Mouse (Mus musculus) left cerebral cortex, postnatal 4 days (tissue): ENCODE measurements around the gene Acot7. TPM values are rescaled to one million over a fixed set of nuclear protein-coding genes. Genes with fewer than 3 reads are reported as not detected.

Experiments
- DNase-seq: peaks from one replicate; pipeline ENCODE4 v3.0.0-alpha.2; 2022
- intact Hi-C: fragments of 180-260 bp; cut with DNase I; formaldehyde crosslinking; loops from one replicate; pipeline ENCODE4 v1.15.1; 2025
- total RNA-seq, 2 experiments: library from RNA; stranded (reverse); gene quantifications; 2 replicates each; pipeline ENCODE4 v1.2.3; 2021

Acot7 gene
- total RNA-seq, 2 experiments from 2014 or later = 349 to 380 TPM

DNA sequence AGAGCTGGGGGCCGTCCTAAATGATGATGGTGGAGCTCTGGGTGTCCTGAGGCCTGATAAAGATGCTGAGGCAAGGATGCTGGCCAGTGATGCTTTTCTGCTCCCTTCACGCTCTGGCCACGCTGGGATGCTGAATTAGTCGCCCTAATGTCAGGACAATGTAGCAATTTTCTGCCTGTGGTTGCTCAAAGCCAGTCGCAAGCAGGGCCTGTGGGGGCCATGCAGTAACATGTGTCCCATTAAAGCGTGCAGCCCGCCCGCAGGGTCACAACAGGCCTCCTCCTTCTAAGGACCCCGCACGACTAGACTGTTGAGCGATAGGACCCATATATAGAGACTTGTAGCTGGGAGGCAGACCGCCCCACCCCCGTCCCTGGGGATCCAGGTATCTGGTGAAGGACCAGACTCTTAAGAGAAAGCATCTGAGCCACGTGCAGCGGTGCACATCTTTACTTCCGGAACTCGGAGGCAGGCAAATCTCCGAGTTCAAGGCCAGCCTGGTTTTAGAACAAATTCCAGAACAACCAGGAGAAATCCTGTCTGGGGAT is 110.5 kb downstream of the Acot7 start:
- DNase-seq = no peak
- intact Hi-C loops = loop anchor here (5.0 kb wide), 1 partner anchor 111 kb away; the partner anchor contains the start of gene Acot7

DNA sequence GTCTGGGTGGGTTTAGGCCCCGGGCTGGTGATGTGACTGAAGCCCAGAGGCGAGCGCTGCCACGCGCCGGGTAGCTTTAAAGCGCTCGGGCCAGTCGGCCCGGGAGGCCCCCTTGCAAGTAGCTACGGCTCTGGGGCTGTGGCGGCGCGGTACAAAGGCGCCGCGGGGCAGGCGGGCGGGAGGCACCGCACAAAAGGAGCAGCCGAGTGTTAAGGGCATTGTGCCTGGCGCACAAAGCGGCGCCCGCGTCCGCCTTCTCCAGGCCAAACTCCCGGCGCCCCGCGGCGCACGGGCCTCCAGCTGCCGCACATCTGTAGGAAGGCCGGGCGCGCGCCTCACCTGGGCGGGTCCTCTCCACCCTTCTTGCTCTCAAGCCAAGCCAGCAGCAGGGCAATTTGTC is 112.5 kb downstream of the Acot7 start:
- no peak for DNase-seq
- intact Hi-C loops = no loop called here

DNA sequence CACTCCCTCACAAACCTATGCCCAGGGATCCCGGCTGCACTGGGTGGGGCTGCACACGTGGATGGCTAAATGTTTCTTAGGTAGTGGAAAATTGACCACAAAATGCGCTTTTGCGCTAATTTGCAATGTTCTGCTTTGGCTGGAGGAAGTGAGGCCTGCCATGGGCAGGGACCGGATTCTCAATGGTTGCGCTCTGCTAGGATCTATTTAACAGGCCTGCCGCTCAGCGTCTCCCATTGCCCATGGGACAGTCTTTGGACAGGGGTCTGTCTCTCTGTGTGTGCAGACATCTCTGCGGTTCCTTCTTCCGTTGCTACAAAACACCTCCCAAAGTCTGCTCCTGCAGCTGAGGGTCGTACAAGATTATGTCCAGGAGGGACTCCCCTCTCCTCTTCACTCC is 113.1 kb downstream of the Acot7 start:
- intact Hi-C loops = no loop called here
- DNase-seq = no peak

DNA sequence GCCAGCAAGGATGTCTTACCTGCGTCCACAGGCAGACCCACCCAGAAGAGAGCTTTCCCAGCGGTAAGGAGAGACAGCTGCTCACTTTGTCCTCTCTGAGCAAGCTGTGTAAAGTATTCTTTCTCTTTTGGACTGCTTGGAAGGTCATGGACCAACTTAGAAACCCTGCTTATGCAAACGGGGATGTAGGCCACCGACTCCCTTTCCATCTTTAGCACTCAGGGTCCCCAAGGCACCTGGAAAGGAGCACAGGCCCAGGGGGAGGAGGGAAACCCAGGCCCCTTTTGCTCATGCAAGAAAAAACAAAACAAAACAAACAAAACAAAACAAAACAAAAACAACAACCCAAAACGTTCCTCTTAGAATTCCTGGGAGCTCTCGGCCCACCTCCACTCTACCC is 113.6 kb downstream of the Acot7 start, which contains the start of gene Hes3:
Hes3 (minus strand) TSS at position 101 of the 400 bp plus-strand sequence.
- DNase-seq = no peak
- intact Hi-C loops = no loop called here

DNA sequence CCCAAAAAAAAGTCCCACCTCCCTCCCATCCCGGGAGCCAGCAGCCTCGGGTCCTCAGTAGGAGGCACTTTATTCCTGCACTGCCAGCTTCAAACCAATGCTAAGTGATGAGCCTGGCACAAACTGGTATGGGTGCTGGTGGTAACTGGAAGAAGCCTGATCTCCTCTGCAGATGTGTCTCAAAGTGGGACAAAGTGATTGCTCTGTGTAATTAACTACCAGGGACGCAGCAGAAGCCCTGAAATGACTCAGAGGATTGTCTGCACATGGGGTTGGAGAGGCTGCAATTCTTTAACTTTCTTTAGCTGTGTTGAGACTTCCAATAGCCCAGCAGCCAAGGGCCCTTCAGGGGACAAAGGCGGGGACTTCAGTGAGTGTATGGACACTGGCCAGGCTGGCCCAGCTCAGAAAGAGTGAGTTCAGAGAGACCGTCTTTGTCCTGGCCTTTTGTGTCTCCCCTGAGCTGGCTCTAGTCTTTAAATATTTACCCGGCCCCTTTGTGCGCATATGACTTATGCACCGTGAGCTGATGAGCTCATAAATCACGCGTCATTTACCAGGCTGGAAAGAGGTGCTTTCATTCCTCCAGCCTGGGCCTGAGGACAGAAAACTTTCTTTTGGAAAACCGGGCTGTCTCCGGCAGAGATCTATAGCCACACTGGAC is 114.3 kb downstream of the Acot7 start:
- DNase-seq = no peak
- intact Hi-C loops = no loop called here

DNA sequence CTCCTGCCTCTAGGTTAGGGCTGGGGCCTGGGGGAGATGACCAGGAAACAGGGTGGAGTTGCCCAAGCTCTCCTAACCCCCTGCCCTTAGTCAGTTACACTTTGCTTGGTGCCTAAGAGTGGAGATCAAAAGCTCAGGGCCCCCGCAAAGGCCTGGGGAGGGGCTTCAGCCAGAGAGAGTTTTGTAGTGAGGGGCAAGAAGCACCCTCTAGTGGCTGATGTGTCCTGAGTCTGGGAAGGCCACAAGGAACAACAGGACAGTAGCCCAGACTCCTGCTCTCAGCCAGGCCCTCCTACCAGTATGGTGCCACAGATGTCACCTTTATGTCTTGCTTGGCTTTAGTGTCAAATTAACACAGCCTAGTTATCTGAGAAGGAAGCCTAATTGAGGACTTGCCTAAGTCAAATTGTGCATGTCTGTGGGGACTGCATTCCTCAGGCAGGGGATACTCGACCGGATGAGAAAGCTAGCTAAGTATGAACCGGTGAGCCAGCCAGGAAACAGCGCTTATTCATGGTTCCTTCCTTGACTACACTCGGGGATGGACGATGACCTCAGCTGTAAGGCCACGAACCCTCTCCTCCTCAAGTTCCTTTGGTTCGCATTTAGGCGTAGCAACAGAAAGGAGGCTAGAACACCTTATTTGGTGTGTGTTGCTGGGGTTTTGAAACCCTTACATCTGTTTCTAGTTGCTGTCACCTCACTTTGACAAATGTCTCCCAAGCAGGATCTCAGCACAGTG is 116.4 kb downstream of the Acot7 start:
- intact Hi-C loops = no loop called here

DNA sequence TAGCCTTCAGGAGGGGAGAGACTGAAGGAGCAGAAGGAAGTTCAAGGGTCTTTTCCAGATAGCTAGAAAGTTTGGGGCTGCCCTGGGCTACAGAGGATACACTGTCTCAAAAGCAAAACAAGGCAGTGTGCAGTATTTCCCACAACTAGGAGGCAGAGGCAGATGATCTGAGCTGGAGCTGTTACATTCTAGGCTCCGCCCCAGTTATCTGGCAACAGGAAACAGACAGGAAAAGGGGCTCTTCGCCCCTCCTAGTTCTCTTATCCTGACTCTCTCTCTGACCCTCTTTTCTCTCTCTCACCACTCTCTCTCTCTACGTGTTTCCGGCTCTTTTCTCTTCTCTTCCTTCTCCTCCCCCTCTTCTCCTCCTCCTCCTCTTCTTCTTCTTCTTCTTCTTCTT is 118.0 kb downstream of the Acot7 start:
- intact Hi-C loops = no loop called here
- DNase-seq = no peak

More for the DNA sequence above, 116.4 kb downstream of the Acot7 start:
- DNase-seq = no peak

DNA sequence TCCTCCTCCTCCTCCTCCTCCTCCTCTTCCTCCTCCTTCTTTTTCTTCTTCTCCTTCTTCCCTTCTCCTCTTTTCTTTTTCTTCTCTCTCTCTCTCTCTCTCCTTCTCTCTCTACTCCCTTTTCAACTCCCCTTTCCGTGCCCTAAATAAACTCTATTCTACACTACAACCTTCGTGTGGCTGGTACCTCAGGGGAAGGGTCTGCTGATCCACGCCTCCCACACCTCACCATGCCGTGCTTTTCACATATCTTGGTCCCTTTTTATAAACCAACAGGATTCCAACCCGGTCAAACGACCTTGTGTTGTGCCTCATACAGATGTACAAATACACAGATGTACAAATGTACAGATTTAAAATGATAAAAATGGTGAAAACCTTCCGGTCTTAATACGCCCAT is 118.4 kb downstream of the Acot7 start:
- intact Hi-C loops = no loop called here
- no peak for DNase-seq

DNA sequence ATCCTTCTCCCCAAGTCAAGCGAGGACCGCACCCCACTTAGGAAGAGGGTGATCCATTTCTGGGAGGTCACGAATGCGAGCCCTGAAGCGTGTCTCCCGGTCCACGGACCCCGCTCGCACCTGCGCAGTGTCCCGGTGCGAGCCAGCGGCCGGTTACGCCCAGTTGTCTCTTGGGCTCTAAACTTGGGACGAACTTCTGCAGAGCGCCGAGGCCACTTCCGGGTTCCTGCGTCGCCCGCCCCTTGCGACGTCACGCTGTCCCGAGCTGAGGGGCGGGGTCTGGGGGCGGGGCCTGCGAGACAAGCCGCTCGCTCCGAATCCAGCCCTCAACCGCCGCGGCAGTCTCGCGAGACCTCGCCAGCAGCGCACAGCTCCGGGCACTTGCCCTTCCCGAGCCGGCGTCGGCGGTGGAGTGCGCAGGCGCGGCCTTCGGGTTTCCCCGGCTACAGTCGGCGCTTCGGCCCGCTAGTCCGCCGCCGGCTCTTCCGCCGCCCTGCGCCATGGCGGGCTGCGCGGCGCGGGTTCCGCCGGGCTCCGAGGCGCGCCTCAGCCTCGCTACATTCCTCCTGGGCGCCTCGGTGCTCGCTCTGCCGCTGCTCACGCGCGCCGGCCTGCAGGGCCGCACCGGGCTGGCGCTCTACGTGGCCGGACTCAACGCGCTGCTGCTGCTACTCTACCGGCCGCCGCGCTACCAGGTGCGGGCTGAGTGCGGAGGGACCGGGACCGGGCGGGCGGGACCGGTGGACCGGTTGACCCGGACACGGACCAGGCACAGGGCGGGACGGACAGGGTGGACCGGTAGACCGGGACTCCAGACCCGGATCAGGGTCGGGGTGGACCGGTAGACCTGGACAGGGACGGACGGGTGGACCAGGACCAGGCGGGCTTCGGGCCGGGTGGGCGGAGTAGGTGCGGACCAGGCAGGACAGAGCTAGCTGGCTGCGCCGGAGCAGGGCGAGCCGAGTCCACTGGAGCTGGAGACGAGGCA is 119.2 kb downstream of the Acot7 start, which contains the start of gene Icmt:
Icmt (plus strand) TSS at position 354 of the 988 bp plus-strand sequence.
- DNase-seq = peak; percentile 100
- intact Hi-C loops = no loop called here

DNA sequence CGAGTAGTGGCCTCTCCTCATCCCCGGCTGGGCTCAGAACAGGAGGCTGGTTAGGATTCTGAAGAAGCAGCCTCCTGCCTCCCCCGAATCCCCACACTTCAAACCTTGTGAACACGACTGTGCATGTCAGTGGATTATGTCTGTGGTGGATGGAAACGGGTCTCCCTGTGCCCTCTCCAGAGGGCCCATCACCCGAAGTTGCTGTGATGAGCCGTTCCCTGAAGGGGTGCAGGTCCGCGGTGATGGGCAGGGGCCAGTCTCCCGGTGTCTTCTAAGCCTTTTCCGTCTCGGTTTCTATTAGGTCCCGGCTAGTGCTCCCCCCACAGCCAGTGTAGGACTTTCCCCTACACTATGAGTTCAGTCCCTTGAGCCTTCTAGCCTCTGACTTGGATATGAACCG is 120.9 kb downstream of the Acot7 start:
- intact Hi-C loops = no loop called here
- DNase-seq = no peak

DNA sequence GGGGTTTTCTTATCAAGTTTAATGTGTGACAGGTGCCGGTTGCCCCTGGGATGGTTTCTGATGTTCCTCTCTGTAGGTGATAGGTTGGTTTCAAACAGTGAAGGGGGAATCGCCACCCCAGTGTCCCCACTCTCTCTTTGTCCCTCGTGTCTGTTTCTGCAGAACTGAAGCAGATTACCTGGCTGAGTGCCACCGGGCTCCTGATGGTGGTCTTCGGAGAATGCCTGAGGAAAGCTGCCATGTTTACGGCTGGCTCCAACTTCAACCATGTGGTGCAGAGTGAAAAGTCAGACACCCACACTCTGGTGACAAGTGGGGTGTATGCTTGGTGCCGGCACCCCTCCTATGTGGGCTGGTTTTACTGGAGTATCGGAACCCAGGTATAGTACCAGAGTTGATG is 122.4 kb downstream of the Acot7 start:
- intact Hi-C loops = no loop called here
- DNase-seq = peak; percentile 80

DNA sequence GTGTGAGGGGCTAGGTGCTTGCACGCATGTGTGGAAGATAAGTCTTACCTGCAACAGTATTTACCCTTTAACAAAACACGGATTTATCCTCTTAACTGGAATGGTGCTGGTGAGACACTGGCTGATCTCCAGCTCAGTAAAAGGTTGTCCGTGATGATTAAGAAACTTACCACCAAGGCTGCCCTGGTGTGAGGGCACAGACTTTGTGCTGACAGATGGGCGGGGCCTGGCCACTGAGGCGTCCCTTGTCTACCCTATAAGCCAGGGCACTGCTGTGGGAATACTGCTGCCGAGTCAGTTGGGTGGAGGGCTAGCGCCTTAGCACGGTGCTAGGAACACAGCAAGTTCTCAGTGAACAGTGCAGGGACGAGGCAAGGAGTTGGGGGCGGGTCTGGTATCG is 124.1 kb downstream of the Acot7 start:
- no peak for DNase-seq
- intact Hi-C loops = no loop called here

DNA sequence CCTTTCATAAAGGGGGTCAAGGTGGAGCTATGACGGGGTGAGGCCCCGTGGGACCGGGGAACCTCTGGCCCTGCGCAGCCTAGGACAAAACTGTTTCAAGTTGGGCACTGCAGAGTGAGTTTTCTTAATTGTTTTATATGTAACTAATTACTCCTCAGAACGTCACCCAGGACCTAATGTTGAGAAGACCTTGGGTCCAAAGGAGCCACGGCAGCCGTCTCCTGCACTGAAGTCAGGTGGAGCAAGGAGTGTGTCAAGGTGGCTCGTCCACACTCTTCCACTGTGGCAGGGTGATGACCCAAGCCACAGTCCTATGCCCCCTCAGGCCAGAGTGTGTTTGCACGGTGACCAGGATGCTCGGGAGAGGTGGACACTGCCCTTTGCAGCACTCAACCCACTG is 125.2 kb downstream of the Acot7 start:
- intact Hi-C loops = no loop called here

DNA sequence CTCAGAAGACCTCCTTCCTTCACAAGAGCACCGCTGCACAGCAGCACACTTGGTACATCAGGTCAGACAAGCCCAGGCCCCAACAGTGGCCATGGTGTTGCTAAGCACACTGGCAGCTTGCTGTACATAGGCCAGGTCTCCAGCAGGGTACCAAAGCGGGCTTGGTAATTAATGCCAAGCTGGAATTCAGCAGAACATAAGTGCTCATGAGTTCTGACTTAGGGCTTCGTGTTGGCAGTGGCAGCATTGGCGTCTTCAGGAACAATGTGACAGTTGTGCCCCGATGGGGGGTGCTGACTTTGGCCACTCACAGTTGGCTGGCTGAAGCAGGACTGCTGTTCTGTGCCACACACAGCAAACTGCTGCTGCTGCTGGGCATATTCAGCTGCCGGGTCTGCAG is 126.8 kb downstream of the Acot7 start:
- intact Hi-C loops = no loop called here
- DNase-seq = peak; percentile 87

More for the DNA sequence above, 125.2 kb downstream of the Acot7 start:
- no peak for DNase-seq

DNA sequence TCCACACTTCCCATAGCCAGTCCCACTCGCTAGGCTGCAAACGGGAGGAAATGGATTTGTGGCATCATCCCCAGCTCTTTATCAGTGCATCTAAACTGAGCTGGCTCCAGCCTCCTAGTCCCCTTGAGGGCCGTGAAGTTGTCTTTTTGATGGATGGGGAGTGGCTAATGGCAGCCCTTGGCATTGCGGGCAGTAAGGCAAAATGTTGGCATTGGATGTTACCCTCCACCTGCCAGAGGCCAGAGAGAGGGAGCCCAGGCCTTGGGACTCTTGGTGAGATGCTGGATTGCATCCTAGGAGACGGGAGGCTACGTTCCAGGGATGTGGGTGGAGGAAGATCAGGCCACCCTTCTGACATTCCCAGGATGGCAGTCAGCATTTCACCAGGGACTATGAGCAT is 128.1 kb downstream of the Acot7 start:
- no peak for DNase-seq
- intact Hi-C loops = no loop called here

DNA sequence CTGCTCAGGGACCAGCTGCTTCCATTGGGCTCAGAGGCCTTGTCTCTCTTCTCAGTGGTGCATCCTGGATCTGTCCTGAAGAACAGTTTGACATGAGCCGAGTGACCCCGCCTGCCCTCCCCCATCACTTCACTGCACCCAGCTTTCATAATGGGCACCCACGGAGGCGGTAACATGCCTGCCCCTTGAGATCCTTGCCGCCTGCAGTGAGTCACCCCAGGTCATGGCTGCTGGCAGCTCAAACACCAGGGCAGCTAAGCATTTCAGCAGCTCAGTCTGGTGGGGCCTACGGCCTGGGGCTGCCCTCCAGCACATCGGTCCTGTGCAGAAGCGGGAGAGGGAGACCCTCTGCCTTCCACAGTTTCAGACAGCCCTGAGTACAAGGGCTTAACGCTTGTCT is 129.6 kb downstream of the Acot7 start:
- DNase-seq = no peak
- intact Hi-C loops = no loop called here

DNA sequence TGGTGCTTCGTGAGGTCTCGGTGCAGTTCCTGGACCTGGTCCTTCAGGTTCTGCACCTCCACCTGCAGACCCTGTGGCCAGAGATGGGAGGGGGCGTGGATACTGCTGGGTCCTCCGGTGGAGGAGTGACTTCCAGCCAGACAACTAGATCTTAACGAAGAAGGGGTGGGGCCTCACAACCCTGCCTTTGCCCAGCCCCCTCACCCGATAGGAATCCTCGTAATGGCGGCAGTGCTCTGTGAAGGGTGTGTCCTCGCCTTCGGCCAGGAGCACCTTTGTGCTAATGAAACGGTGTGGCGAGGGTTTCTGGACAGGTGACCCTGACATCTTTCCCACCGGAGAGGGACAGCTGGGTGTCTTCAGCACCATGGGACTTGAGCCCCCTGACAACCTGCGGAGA is 134.3 kb downstream of the Acot7 start:
- intact Hi-C loops = no loop called here
- DNase-seq = no peak

DNA sequence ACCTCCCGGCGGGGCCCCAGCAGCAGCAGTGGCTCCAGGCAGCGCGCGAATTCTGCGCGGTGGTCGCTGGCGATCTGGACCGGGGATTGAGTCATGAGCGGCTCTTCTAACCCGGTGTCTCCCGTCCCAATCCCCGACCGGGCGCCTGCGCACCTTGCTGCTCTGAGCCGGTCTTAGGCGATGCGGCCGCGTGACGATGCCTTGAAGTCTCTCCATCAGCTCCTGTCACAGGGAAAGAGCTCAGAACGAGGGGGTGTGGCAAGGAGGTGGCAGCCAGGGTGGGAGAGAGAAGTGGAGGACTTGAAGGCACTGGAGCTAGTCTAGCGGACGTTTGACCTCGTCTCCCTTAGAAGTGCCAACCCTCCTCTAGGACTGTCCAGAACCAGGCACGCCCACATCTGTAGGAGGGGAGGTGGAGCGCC is 135.3 kb downstream of the Acot7 start:
- DNase-seq = no peak
- intact Hi-C loops = no loop called here

DNA sequence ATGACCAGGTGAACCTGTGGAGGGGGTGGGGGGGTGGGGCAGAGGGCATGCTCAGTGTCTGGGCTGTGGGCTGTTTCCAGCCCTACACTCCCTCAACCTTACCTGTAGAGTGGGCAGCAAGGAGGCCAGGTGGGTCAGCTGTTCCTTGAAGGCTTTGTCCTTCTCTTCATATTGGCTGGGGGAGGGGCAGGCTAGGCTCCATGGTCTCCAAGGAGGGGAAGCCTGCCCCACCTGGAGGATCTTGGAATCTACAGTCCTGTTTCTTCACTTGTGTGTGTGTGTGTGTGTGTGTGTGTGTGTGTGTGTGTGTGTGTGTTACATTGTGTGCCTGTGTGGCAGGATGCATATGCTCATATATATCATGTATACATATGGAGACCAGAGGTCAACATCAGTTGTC is 136.0 kb downstream of the Acot7 start:
- peak; percentile 65 for DNase-seq
- intact Hi-C loops = no loop called here

DNA sequence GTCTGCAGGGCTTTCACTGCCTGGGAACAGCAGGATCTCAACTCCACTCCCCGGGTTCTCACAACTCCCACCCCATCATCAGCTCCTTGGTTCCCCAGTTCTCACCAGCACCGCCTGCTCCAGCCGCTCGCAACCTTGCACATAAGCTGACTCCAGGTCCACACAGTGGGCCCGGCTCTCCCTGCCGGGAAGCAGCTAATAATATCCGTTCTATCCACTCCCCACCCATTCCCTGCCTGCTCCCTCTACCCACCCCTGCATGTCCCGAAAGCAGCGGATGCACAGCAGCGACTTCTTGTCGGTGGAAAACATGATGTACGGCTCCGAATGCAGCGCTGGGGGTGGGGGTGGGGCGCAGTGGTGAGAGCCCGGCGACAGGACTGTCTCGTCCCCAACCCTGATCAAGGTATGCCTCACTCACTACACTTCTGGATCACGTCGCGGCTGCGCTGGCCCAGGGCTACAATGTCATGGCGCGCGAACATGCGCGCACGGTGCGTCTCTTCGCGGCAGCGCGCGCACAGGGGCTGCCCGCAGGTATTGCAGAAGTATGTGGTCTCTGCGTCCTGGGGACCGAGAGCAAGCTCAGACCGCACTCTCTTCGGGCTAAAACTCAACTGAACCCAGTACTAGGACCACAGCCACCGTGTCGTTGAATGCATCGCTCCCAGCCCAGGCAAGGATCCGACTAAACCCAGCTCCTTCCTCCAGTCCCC is 137.7 kb downstream of the Acot7 start:
- intact Hi-C loops = no loop called here
- DNase-seq = no peak
